Mouse (Mus musculus) bone marrow, adult 2 months (tissue): ENCODE measurements around the gene Fam213a.

Experiments
- CTCF ChIP-seq: fragments of 200-500 bp; IDR thresholded peaks from 2 replicates; pipeline ENCODE4 v1.5.1; 2011; ENCODE audit warnings: low read length, control low read depth; ENCODE audit not compliant: control insufficient read depth, insufficient read depth
- POLR2A ChIP-seq: fragments of 200-500 bp; IDR thresholded peaks from 2 replicates; pipeline ENCODE4 v1.6.1; 2011; ENCODE audit warnings: low read depth, mild to moderate bottlenecking, control low read depth, low read length, borderline replicate concordance; ENCODE audit not compliant: control insufficient read depth

DNA sequence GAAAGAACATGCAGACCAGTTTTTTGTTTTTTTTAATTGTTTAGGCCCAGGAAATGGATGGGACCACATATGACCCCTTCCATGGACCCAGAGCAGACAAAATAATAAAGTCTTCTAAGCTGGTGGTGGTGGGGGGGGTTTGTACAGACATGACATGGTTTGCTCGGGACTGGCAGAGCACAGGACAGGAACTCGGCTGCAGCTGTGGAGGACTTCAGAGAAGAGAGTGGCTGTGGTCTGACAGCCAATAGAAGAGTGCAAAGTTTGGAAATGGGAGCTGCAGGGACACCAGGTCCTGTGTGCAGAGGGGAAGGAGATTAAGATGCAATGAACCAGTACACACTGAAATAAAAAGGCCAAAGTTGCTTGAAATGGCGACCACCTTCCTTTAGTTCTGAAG lies 54.0 kb downstream of the Fam213a start:
- TF ChIP-seq CTCF: no peak
- no peak for TF ChIP-seq POLR2A
